Mouse (Mus musculus) neural tube, embryonic 11.5 days (tissue): ENCODE measurements around the gene Crnkl1. TPM values are rescaled to one million over a fixed set of nuclear protein-coding genes. Genes with fewer than 3 reads are reported as not detected.

Source experiments
- ATAC-seq: fragments of 200-750 bp; cut with Nextera tagmentation; 2 replicates; pipeline ENCODE4 v1.8.0; 2017; ENCODE audit warnings: moderate number of reproducible peaks, mild to moderate bottlenecking, moderate TSS enrichment, moderate library complexity; ENCODE audit not compliant: insufficient read depth, low FRiP score, low TSS enrichment
- DNase-seq: peaks from one replicate; pipeline ENCODE4 v3.0.0-alpha.2; 2015; ENCODE audit warnings: low spot score
- H3K27ac ChIP-seq: fragments of 300-500 bp; sonication (generic); 2 replicates; pipeline ENCODE4 v1.5.1; 2014; ENCODE audit warnings: low read depth, mild to moderate bottlenecking, low read length
- H3K27me3 ChIP-seq: fragments of 300-500 bp; sonication (generic); 2 replicates; pipeline ENCODE4 v1.6.1; 2014; ENCODE audit warnings: mild to moderate bottlenecking, low read length, mixed read lengths; ENCODE audit not compliant: control insufficient read depth, insufficient read depth
- H3K36me3 ChIP-seq: fragments of 300-500 bp; sonication (generic); 2 replicates; pipeline ENCODE4 v1.6.1; 2014; ENCODE audit warnings: mild to moderate bottlenecking, low read length, moderate library complexity, mixed read lengths; ENCODE audit not compliant: control insufficient read depth, insufficient read depth
- H3K4me1 ChIP-seq: fragments of 300-500 bp; sonication (generic); 2 replicates; pipeline ENCODE4 v1.6.1; 2014; ENCODE audit warnings: low read length, mixed read lengths; ENCODE audit not compliant: control insufficient read depth, insufficient read depth
- H3K4me2 ChIP-seq: fragments of 300-500 bp; sonication (generic); 2 replicates; pipeline ENCODE4 v1.6.1; 2014; ENCODE audit warnings: low read depth, mild to moderate bottlenecking, moderate library complexity
- H3K4me3 ChIP-seq: fragments of 300-500 bp; sonication (generic); 2 replicates; pipeline ENCODE4 v1.5.1; 2014; ENCODE audit warnings: low read depth, low read length
- H3K9ac ChIP-seq: fragments of 300-500 bp; sonication (generic); 2 replicates; pipeline ENCODE4 v1.6.1; 2014; ENCODE audit warnings: mild to moderate bottlenecking, low read length
- H3K9me3 ChIP-seq: fragments of 300-500 bp; sonication (generic); 2 replicates; pipeline ENCODE4 v1.6.1; 2016; ENCODE audit warnings: low read length; ENCODE audit not compliant: control insufficient read depth
- WGBS: fragments of 180-500 bp; shearing (Covaris S2); extraction: QIAGEN DNeasy Blood & Tissue Kit; methylation state at CpG from one replicate; pipeline ENCODE4 v1.1.7; 2014; 5-methylcytosine and 5-hydroxymethylcytosine counted together
- microRNA-seq: library from miRNA; unstranded; fragments of <30 nt; microRNA quantifications from one replicate; pipeline ENCODE4, GENCODE M21; 2016
- polyA plus RNA-seq: library from polyadenylated mRNA; unstranded; fragments of >200 nt; fragmentation: Nextera tagmentation; extraction: Ambion mirVana; gene quantifications from 2 replicates; pipeline ENCODE4 v1.2.1, GENCODE M21; 2014

The Crnkl1 gene
- polyA plus RNA-seq, 1 experiment from 2014 or later: 46.5 TPM

- no peak for DNase-seq
- Histone ChIP-seq H3K4me3 (no peak overlapping the region), H3K4me1 (no peaks in the 10 kb centered on the region), H3K36me3 (no peaks in the 10 kb centered on the region), H3K27me3 (no peaks in the 10 kb centered on the region), H3K9me3 (no peaks in the 10 kb centered on the region), H3K9ac (no peak overlapping the region), H3K27ac (no peak overlapping the region), H3K4me2 (no peak overlapping the region)
- no peak for ATAC-seq
- 78% methylated on average over 1 of the region's 1 CpGs for WGBS
These were observed 62.7 kb downstream of the Crnkl1 start for GRCm38 (mm10) chr2:145872099-145872498.

- H3K4me1 ChIP-seq: no peaks in the 10 kb centered on the region
- no peaks in the 10 kb centered on the region for H3K9me3 ChIP-seq
- no peak overlapping the region for H3K4me3 ChIP-seq
- H3K27me3 ChIP-seq: no peaks in the 10 kb centered on the region
- no peak overlapping the region for H3K9ac ChIP-seq
- ATAC-seq: no peak
- no peak overlapping the region for H3K27ac ChIP-seq
- no peaks in the 10 kb centered on the region for H3K36me3 ChIP-seq
- no peak for DNase-seq
- no peak overlapping the region for H3K4me2 ChIP-seq
- WGBS: 91% methylated on average over 4 of the region's 4 CpGs
These were observed 63.5 kb downstream of the Crnkl1 start for GRCm38 (mm10) chr2:145871308-145871707.

Small RNA genes within 50 kb of the gene (microRNA-seq; reads per million reads assigned to microRNA genes)
- not detected for gene Gm25026

Other genes starting within 250 kb of the Crnkl1 start
- gene Naa20, start 32.9 kb downstream of the Crnkl1 start, polyA plus RNA-seq: 156 and 164 TPM in 2 replicates
- gene Cfap61, start 230 bp downstream of the Crnkl1 start, polyA plus RNA-seq: 0.91 and 3.1 TPM in 2 replicates